In the genomic region with DNA sequence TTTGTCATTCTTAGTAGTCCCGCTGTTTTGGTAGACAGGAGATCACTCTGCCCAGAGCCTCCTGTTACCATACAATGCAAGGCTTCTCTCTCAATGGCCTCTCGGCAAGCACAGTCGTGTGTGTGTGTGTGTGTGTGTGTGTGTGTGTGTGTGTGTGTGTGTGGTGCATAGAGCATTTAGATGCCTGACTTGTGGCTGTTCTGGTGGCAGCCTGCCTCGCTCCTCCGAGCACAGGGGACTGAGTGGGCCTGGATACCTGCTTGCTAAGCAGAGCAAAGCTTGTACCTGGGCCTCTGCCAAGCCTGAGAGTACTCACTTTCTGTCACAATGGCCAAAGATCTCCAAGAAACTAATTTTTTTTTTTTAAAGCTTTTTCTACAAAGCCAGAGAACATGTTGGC, we compare ENCODE assay signal across 12 mouse cellular contexts.
DNase-seq lines count a peak whose midpoint lies in the region; ATAC-seq lines count a peak whose summit lies in the region.
"Had no signal": no experiment of that assay in that cellular context is flagged by ENCODE, and none has a peak within 500 bp of the region (broad histone marks: within the 10 kb centered on the region; RNA-seq: fewer than 3 reads in every experiment).

No protein-coding gene starts in this region.

- peak overlapping the region; percentile 71 for H3K27ac ChIP-seq in midbrain, embryonic 10.5 days (replicated peaks)
- H3K27ac ChIP-seq: heart, embryonic 13.5 days; layer of hippocampus, adult 2 months had no signal

- no peak for ATAC-seq in inflammation-experienced regulatory T-cells, adult 6 months
- ATAC-seq: liver, postnatal 0 days had no signal

- no peaks in the 10 kb centered on the region for H3K36me3 ChIP-seq in midbrain, embryonic 10.5 days
- H3K36me3 ChIP-seq: heart, embryonic 13.5 days had no signal

- peaks cover 6% of the 10 kb centered on the region; the same call in 1 of the 2 replicates for H3K27me3 ChIP-seq in midbrain, embryonic 10.5 days (ENCODE audit: low read depth, poor library complexity, severe bottlenecking)
- H3K27me3 ChIP-seq: heart, embryonic 13.5 days had no signal

- H3K9me3 ChIP-seq in midbrain, embryonic 10.5 days (replicated peaks): no peaks in the 10 kb centered on the region
- H3K9me3 ChIP-seq: heart, embryonic 13.5 days had no signal

- peak; percentile 51 to 53 for DNase-seq in cerebellum, postnatal 10 days
- no peak for DNase-seq in cerebellum, adult 9-10 months
- DNase-seq in right cerebral cortex, postnatal 14 days: peak; percentile 52
- DNase-seq in right cerebral cortex, adult 18-20 months: no peak
- DNase-seq in midbrain, embryonic 10.5 days (ENCODE audit: low spot score): peak; percentile 26
- peak; percentile 25 for DNase-seq in testis, postnatal 14 days (ENCODE audit: low spot score)
- DNase-seq in spleen, postnatal 10 days (ENCODE audit: low spot score in 2 of 2): no peak
- DNase-seq: liver, postnatal 0 days had no signal

- peaks cover 18% of the 10 kb centered on the region for H3K4me1 ChIP-seq in midbrain, embryonic 10.5 days

- 49% methylated on average over 5 of the region's 5 CpGs for WGBS in midbrain, embryonic 10.5 days

- H3K4me3 ChIP-seq in midbrain, embryonic 10.5 days: no peak overlapping the region
- H3K4me3 ChIP-seq: heart, embryonic 13.5 days; layer of hippocampus, adult 2 months; myocyte had no signal

Comparison
In these comparisons a context has a peak if more than half of its experiments do, and no peak if none do; other contexts are left out.
1. DNase-seq: peak in cerebellum, postnatal 10 days (2 of 2), right cerebral cortex, postnatal 14 days (single experiment), midbrain, embryonic 10.5 days (single experiment) and testis, postnatal 14 days (single experiment); none in cerebellum, adult 9-10 months (single experiment), right cerebral cortex, adult 18-20 months (single experiment) and spleen, postnatal 10 days (0 of 2).